Mouse (Mus musculus) left cerebral cortex, postnatal 10 days (tissue): ENCODE data around the gene Cops7b. TPM values are rescaled to one million over a fixed set of nuclear protein-coding genes. Genes with fewer than 3 reads are reported as not detected.
"Not testable (repeated sequence)": the region's sequence is repeated elsewhere in the genome, so short reads cannot be mapped to it uniquely, and the experiment has no call there.

Source experiments
- DNase-seq, 2 experiments: peaks; one replicate each; pipeline ENCODE4 v3.0.0; 2021 to 2022; ENCODE audit warnings: low spot score in 2 of 2, mixed read lengths in 1 of 2; ENCODE audit errors: extremely low spot score in 1 of 2
- intact Hi-C: fragments of 180-260 bp; cut with DNase I; formaldehyde crosslinking; loops from one replicate; pipeline ENCODE4 v1.15.1; 2025
- total RNA-seq, 2 experiments: library from RNA; stranded (reverse); gene quantifications; 2 replicates each; pipeline ENCODE4 v1.2.3; 2021

Gene Cops7b
- total RNA-seq, result 10 to 100 TPM; 27.5 to 30.6 TPM

- peak; percentile 96 for DNase-seq
- intact Hi-C loops, result no loop called here
Measured at GRCm38 (mm10) chr1:86582451-86583096, at the start of gene Cops7b, which contains the start of gene Pde6d. Cops7b (plus strand) TSS chr1:86582904. Pde6d (minus strand) TSS chr1:86582629.

- intact Hi-C loops, result loop anchor here (2.0 kb wide), 1 partner anchor 33 kb away; no protein-coding TSS in a partner anchor
- peak; percentile 57 to 77 for DNase-seq
Measured at GRCm38 (mm10) chr1:86533411-86534130, 49.1 kb upstream of the Cops7b start.

- peak in 1 of 2 experiments; percentile 44 for DNase-seq
- intact Hi-C loops, result no loop called here
Measured at GRCm38 (mm10) chr1:86538383-86538782, 44.3 kb upstream of the Cops7b start.

GRCm38 (mm10) chr1:86539583-86539982 is 43.1 kb upstream of the Cops7b start:
- intact Hi-C loops, DNase-seq: not testable (repeated sequence)

GRCm38 (mm10) chr1:86542584-86542983 is 40.1 kb upstream of the Cops7b start:
- intact Hi-C loops, result no loop called here
- DNase-seq, result no peak

- intact Hi-C loops, result no loop called here
- DNase-seq, result no peak
Measured at GRCm38 (mm10) chr1:86546797-86547196, 35.9 kb upstream of the Cops7b start.

- no peak for DNase-seq
- intact Hi-C loops, result no loop called here
Measured at GRCm38 (mm10) chr1:86551299-86551698, 31.4 kb upstream of the Cops7b start.

- intact Hi-C loops, result no loop called here
- no peak for DNase-seq
Measured at GRCm38 (mm10) chr1:86551877-86552276, 30.8 kb upstream of the Cops7b start.

GRCm38 (mm10) chr1:86555665-86556064 is 27.0 kb upstream of the Cops7b start:
- DNase-seq, result no peak
- intact Hi-C loops, result no loop called here

- intact Hi-C loops, result loop anchor here (1.0 kb wide), 1 partner anchor 11 kb away; no protein-coding TSS in a partner anchor
- DNase-seq, result no peak
Measured at GRCm38 (mm10) chr1:86557872-86558271, 24.8 kb upstream of the Cops7b start.

DNA sequence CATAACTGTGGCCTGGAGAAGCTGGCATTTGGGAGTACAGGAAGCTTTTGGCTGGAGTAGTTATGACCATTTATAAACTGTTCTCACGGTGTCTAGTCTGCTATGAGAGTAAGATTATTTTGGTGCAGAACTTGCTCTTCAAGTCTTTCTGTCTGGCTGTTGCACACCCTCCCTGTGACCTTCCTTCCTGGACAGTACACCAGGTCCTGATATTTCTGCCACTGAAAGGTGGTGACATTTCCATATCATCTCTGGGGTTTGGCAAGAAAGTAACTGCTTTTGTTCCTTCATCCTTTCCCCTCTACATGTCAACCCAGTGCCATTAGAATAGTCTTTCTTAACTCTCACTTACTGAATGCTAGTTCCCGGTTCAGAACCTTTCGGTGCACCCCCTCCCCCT is 23.5 kb upstream of the Cops7b start:
- no peak for DNase-seq
- intact Hi-C loops, result no loop called here

DNA sequence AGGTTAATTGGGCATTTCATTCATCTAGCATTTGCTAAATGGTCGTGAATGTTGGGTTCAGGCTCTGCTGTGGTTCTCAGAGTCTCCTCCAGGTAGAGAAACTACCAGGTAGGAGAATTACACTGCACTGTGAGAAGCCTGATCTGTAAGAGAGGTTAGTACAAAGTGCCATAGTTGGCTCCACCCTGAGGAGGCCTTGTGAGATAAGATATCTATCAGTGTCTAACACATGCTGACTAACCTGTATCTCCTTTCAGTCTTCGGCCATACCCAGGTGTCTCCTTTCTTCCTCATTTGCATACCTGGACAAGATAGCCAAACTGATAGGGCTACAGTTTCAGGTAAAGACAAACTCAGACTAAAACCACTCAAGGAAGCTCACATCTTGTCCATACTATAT is 20.0 kb upstream of the Cops7b start:
- intact Hi-C loops, result no loop called here
- no peak for DNase-seq

- intact Hi-C loops, result no loop called here
- DNase-seq, result no peak
Measured at GRCm38 (mm10) chr1:86568409-86568808, 14.3 kb upstream of the Cops7b start.

DNA sequence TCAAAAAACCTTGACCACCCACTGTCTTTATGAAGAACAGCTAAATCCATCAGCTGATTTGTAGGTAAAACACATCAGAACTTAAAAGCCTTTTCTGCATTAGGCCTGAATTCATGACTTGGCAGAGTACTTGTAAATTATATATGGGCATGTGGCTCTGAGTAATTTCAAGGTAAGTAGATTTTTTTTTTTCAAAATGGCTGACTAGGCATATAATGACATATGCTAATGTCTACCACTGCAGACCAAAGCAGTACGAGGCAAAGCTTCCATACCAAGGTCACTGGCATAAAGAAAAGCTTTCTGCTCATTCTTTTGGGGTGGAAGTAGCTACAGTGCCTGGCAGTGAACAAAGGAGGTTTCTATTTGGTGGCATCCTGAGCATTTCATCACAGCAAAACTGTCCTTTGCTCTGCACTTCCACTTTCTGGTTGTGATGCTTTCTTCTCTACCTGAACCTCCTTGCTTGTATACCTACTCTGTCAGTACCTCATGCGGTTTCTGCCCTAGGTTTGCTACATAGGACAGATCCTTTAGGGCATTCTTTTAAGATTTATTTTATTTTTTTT is 13.3 kb upstream of the Cops7b start:
- intact Hi-C loops, result loop anchor here (1.0 kb wide), 1 partner anchor 11 kb away; no protein-coding TSS in a partner anchor
- DNase-seq, result no peak

DNA sequence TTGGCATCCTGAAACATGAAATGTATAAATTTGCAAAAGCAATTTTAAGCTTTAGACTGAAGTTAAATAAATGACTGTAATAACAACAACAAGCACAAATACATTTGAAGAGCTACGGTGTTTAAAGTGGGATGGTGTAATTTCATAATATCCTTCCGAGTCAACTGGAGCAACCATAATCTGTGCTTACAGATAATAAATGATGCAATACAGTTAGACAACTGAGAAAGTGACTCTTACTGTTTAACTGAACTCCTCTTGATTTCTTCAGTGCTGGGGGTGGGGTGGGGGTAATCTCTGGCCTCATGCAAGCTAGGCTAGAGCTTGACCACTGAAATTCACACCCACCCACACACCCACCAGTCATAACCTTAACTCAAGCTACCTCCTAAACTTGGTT is 11.3 kb upstream of the Cops7b start:
- DNase-seq, result no peak
- intact Hi-C loops, result no loop called here

- DNase-seq, result no peak
- intact Hi-C loops, result no loop called here
Measured at GRCm38 (mm10) chr1:86571941-86572340, 10.8 kb upstream of the Cops7b start.

GRCm38 (mm10) chr1:86580426-86580825 is 2.3 kb upstream of the Cops7b start:
- intact Hi-C loops, result no loop called here

GRCm38 (mm10) chr1:86581692-86582450 is 833 bp upstream of the Cops7b start:
- intact Hi-C loops, result no loop called here
- peak; percentile 16 to 71 for DNase-seq

More at GRCm38 (mm10) chr1:86580426-86580825, 2.3 kb upstream of the Cops7b start:
- no peak for DNase-seq

DNA sequence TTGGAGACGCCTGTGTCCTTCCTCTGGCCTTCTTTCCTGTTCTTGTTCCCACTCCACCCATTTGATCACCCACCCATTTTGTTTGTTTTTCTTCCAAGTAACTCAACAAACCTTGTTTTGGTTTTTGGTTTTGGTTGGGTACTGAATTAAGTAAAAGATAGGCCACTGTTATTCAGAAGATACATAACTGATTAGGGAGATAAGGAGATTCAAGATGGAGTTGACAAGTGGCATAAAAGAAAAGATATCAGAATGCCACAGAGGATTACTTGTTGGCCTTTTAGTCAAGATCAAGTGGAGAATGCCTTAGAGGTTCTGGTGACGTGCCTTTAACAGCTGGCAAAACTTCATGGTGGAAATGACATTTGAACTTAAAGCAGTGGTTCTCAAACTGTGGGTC is 1.0 kb downstream of the Cops7b start:
- no peak for DNase-seq
- intact Hi-C loops, result no loop called here
